Mouse (Mus musculus): Measurements from ENCODE around the gene Cd2.

DNA sequence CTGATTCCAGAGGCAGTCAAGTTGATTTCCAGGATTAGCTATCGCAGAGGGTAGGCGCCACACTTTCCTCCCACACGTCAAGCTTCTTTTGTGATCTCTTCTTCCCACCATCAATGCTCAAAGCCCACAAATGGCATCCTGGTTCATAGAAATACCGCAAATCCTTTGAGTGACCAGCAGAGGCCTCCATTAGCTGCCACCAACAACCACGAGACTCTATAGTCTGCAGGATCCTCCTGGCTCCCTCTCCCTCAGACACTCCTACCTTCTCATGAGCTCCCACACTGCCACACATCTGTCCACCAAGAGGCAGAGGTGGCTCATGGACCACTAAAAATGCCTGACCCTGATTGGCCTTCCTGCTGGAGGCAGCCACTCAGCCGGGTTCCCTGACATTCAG is 27.2 kb upstream of the Cd2 start:
- TF ChIP-seq MXI1 (IDR thresholded peaks at IDR 0.05; ENCODE audit: low read depth, low read length) (no peak), CHD2 (IDR thresholded peaks at IDR 0.05; ENCODE audit: low read length) (no peak), MEF2A (IDR thresholded peaks at IDR 0.05; ENCODE audit: extremely low read depth, insufficient replicate concordance, low read depth, low read length, poor library complexity, severe bottlenecking) (no peak), CTCF (IDR thresholded peaks at IDR 0.05 in 2 of 3, conservative IDR thresholded peaks at IDR 0.05 in 1 of 3; ENCODE audit: control insufficient read depth in 1 of 3, insufficient read depth in 1 of 3, low read depth in 2 of 3, low read length in 3 of 3, poor library complexity in 1 of 3, severe bottlenecking in 1 of 3) (no peak), POLR2A (IDR thresholded peaks at IDR 0.05; ENCODE audit: control insufficient read depth in 1 of 2, insufficient read depth in 1 of 2, low read depth in 1 of 2, low read length in 2 of 2, poor library complexity in 1 of 2) (no peak), ZC3H11A (IDR thresholded peaks at IDR 0.05; ENCODE audit: low read depth, low read length) (no peak), JUND (IDR thresholded peaks at IDR 0.05; ENCODE audit: low read depth, low read length) (no peak)

Data from MEL (cell line).